Mouse (Mus musculus) liver, embryonic 14.5 days (tissue): ENCODE measurements around the gene Gtpbp1. TPM values are rescaled to one million over a fixed set of nuclear protein-coding genes. Genes with fewer than 3 reads are reported as not detected.
"Not testable (repeated sequence)": the region's sequence is repeated elsewhere in the genome, so short reads cannot be mapped to it uniquely, and the experiment has no call there.

Source experiments
- ATAC-seq: fragments of 200-750 bp; cut with Nextera tagmentation; 2 replicates; pipeline ENCODE4 v1.8.0; 2017; ENCODE audit warnings: moderate number of reproducible peaks, mild to moderate bottlenecking, moderate library complexity; ENCODE audit not compliant: insufficient read depth
- DNase-seq, 3 experiments: peaks; one replicate each; pipeline ENCODE4 v3.0.0-alpha.2; 2012 to 2013; ENCODE audit warnings: low read depth in 3 of 3, low spot score in 3 of 3
- H3K27ac ChIP-seq: fragments of 300-500 bp; sonication (generic); 2 replicates; pipeline ENCODE4 v1.5.1; 2014; ENCODE audit warnings: moderate library complexity, mild to moderate bottlenecking, control low read depth, inconsistent platforms
- H3K27me3 ChIP-seq: fragments of 300-500 bp; sonication (generic); 2 replicates; pipeline ENCODE4 v1.6.1; 2014; ENCODE audit warnings: mild to moderate bottlenecking, low read length, moderate library complexity; ENCODE audit not compliant: control insufficient read depth, insufficient read depth
- H3K36me3 ChIP-seq: fragments of 300-500 bp; sonication (generic); replicated peaks from 2 replicates; pipeline ENCODE4 v1.6.1; 2014; ENCODE audit warnings: low read depth; ENCODE audit not compliant: control insufficient read depth, insufficient read depth
- H3K4me1 ChIP-seq, 2 experiments: fragments of 200-500 bp in 1 of 2; fragments of 300-500 bp in 1 of 2; sonication (generic) in 1 of 2; replicated peaks; 2 replicates each; pipeline ENCODE4 v1.6.1; 2012 to 2014; ENCODE audit warnings: antibody characterized with exemption in 1 of 2, inconsistent platforms in 1 of 2, low read length in 1 of 2; ENCODE audit not compliant: control insufficient read depth in 2 of 2, insufficient read depth in 2 of 2
- H3K4me2 ChIP-seq: fragments of 300-500 bp; sonication (generic); 2 replicates; pipeline ENCODE4 v1.6.1; 2014; ENCODE audit warnings: low read depth, mild to moderate bottlenecking, control low read depth, moderate library complexity
- H3K4me3 ChIP-seq, 2 experiments: fragments of 200-500 bp in 1 of 2; fragments of 300-500 bp in 1 of 2; sonication (generic) in 1 of 2; 2 replicates each; pipeline ENCODE4 v1.5.1; 2012 to 2014; ENCODE audit warnings: low read depth in 2 of 2, low read length in 2 of 2, mild to moderate bottlenecking in 2 of 2, control low read depth in 1 of 2, inconsistent platforms in 1 of 2, moderate library complexity in 1 of 2; ENCODE audit not compliant: insufficient read depth in 1 of 2
- H3K9ac ChIP-seq: fragments of 300-500 bp; sonication (generic); replicated peaks from 2 replicates; pipeline ENCODE4 v1.6.1; 2014; ENCODE audit warnings: mild to moderate bottlenecking, control low read depth, moderate library complexity
- H3K9me3 ChIP-seq: fragments of 300-500 bp; sonication (generic); 2 replicates; pipeline ENCODE4 v1.6.1; 2016; ENCODE audit warnings: low read length, mixed read lengths; ENCODE audit not compliant: control insufficient read depth
- CTCF ChIP-seq: IDR thresholded peaks from 2 replicates; pipeline ENCODE4 v1.5.1; 2016; ENCODE audit warnings: antibody characterized with exemption, low read depth, control low read depth
- EP300 ChIP-seq: IDR thresholded peaks from 2 replicates; pipeline ENCODE4 v1.6.1; 2016; ENCODE audit warnings: antibody characterized with exemption, low read depth
- WGBS: fragments of 180-500 bp; shearing (Covaris S2); extraction: QIAGEN DNeasy Blood & Tissue Kit; methylation state at CpG from one replicate; pipeline ENCODE4 v1.1.7; 2014; ENCODE audit not compliant: insufficient replicate concordance; 5-methylcytosine and 5-hydroxymethylcytosine counted together
- polyA plus RNA-seq, 2 experiments: library from polyadenylated mRNA; depleted of rRNA in 1 of 2; stranded (reverse) in 1 of 2; unstranded in 1 of 2; fragments of >200 nt; fragmentation: Nextera tagmentation in 1 of 2; extraction: Ambion mirVana in 1 of 2; gene quantifications; 2 replicates each; pipeline versions ENCODE4 v1.2.1 to v1.2.3; 2012 to 2014

Gtpbp1 gene
- polyA plus RNA-seq, 2 experiments, result 22.6 to 23.5 TPM

DNA sequence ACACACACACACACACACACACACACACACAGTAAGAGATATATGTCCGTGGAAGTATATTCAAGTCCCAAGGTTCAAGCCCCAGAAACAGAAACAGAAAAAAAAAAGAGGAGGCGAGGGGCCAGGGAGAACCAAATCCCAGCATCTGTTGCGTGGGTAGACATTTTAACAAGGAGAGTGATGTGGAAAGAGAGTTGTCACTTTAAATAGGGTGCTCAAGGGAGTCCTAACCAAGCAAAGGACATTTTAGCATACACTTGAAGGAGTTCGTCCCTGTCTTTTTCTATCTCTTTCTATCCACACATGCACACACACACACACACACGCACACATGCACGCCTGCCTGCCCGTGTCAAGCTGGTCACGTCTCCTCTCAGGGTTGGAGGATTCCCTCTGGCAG is 26.0 kb upstream of the Gtpbp1 start:
- ATAC-seq, result no peak
- no peak overlapping the region for H3K9ac ChIP-seq

DNA sequence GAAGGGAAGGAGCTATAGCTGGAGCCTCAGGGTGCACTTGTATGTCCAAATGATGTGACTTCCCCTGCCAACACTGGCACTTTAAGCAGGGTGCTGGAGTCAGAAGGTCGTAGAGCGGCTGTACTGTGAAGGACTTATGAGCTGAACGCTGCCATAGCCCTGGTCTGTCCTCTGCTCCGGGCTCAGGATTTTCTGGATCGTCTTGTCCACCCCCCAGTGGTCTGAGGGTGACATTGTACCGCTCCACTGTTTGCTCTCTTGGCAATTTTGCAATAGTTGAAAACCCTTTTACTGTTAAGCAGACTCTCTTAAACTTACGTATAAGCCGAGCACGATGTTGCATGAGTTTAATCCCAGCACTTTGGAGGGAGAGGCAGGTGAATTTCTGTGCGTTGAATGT is 21.4 kb upstream of the Gtpbp1 start:
- WGBS, result 70% methylated on average over 10 of the region's 10 CpGs
- DNase-seq, result no peak
- TF ChIP-seq EP300 (no peak), CTCF (peak; percentile 21; the same call in 1 of the 2 replicates)
- no peak for ATAC-seq
- Histone ChIP-seq H3K4me1 (peaks cover 6 to 10% of the 10 kb centered on the region in 2 experiments; a peak in 3 of 4 replicates), H3K36me3 (peaks cover 20% of the 10 kb centered on the region), H3K27me3 (no peaks in the 10 kb centered on the region), H3K4me2 (no peak overlapping the region), H3K9me3 (no peaks in the 10 kb centered on the region), H3K27ac (no peak overlapping the region), H3K4me3 (no peak overlapping the region), H3K9ac (no peak overlapping the region)

More for the DNA sequence above, 26.0 kb upstream of the Gtpbp1 start:
- peaks cover 3% of the 10 kb centered on the region in 2 experiments; a peak in 3 of 4 replicates for H3K4me1 ChIP-seq
- no peaks in the 10 kb centered on the region for H3K27me3 ChIP-seq
- no peak overlapping the region for H3K4me3 ChIP-seq
- no peaks in the 10 kb centered on the region for H3K36me3 ChIP-seq
- no peak overlapping the region for H3K27ac ChIP-seq
- H3K4me2 ChIP-seq, result no peak overlapping the region
- DNase-seq, result no peak
- WGBS, result 78% methylated on average over 8 of the region's 8 CpGs
- no peak for TF ChIP-seq CTCF
- no peak for TF ChIP-seq EP300
- H3K9me3 ChIP-seq, result no peaks in the 10 kb centered on the region

DNA sequence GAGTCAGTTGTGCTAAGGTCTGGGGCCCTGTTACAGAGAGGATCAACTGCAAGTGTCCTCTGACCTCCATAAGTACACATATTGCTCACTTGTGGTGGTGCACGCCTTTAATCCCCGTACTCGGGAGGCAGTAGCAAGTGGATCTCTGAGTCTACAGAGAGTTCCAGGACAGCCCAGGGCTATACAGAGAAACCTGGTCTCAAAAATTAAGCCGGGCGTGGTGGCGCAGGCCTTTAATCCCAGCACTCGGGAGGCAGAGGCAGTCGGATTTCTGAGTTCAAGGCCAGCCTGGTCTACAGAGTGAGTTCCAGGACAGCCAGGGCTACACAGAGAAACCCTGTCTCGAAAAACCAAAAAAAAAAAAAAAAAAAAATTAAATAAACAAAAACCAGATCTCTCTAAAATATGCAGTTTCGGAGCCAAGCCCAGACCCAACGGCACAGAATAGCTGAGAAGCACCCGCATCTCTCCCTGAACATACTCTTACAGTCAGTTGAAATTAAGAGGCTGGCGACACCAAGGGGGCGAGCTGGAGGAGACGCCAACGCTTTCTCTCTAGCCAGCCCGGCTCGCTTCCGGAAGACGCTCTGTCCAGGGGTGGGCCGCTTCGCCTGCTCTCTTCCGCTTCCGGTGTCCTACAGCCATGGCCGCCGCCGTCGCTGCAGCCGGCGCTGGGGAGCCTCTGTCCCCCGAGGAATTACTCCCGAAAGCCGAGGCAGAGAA is 20.2 kb upstream of the Gtpbp1 start, which contains the start of gene Tomm22:
TSS of gene Tomm22 (plus strand) at position 613 of the 723 bp plus-strand sequence.
- Histone ChIP-seq H3K4me1 (peaks cover 6 to 10% of the 10 kb centered on the region in 2 experiments; a peak in 3 of 4 replicates), H3K36me3 (peaks cover 32% of the 10 kb centered on the region), H3K4me3 (peak within 1 kb of the TSS; percentile 75 to 88), H3K27me3 (no peaks in the 10 kb centered on the region), H3K9ac (peak within 1 kb of the TSS; percentile 82), H3K27ac (peak within 1 kb of the TSS; percentile 53), H3K4me2 (peak within 1 kb of the TSS; percentile 71), H3K9me3 (no peaks in the 10 kb centered on the region)
- 15% methylated on average over 33 of the region's 33 CpGs for WGBS
- ATAC-seq (peak; percentile 93), DNase-seq (peak; percentile 82 to 83 (median 83))
- TF ChIP-seq EP300 (no peak), CTCF (peak; percentile 81)

DNA sequence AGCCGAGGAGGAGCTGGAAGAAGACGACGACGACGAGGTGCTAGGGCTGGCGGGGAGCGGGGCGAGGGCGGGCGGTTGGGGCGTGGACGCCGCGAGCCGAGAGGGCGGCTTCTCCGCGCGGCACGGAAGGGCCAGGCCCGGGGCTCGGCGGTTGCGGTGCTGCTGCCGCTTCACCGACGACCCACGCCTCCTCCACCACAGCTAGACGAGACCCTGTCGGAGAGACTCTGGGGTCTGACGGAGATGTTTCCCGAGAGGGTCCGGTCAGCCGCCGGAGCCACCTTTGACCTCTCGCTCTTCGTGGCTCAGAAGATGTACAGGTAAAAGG is 19.7 kb upstream of the Gtpbp1 start:
- no peaks in the 10 kb centered on the region for H3K27me3 ChIP-seq
- WGBS, result under 1% methylated on average over 37 of the region's 37 CpGs
- H3K4me3 ChIP-seq, result peak overlapping the region; percentile 75 to 88
- DNase-seq, result no peak
- peak overlapping the region; percentile 71 for H3K4me2 ChIP-seq
- no peaks in the 10 kb centered on the region for H3K9me3 ChIP-seq
- peak overlapping the region; percentile 53 for H3K27ac ChIP-seq
- peak overlapping the region; percentile 82 for H3K9ac ChIP-seq
- H3K36me3 ChIP-seq, result peaks cover 36% of the 10 kb centered on the region
- H3K4me1 ChIP-seq, result peaks cover 6 to 10% of the 10 kb centered on the region in 2 experiments; a peak in 3 of 4 replicates
- no peak for TF ChIP-seq CTCF
- TF ChIP-seq EP300, result no peak
- peak; percentile 66 for ATAC-seq

DNA sequence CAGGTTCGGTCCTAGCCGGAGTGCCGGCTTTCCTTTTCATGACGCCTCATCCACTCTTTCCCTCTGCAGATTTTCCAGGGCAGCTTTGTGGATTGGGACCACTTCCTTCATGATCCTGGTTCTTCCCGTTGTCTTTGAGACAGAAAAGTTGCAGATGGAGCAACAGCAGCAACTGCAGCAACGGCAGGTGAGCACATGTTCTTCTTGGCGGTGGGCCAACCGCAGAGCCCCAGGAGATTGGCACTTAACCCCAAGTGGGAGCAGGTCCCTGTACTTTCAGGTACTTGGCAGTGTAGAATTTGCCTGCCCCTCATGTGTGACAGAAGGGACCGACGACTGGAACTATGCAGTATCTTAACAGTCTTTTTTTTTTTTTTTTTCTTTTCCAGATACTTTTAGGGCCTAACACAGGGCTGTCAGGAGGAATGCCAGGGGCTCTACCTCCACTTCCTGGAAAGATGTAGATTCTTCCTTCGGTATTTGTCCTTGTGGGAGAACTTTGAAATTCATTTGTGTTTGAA is 18.8 kb upstream of the Gtpbp1 start:
- Histone ChIP-seq H3K9ac (peak overlapping the region; percentile 25), H3K4me3 (peak overlapping the region; percentile 67 to 88), H3K36me3 (peaks cover 45% of the 10 kb centered on the region), H3K4me2 (peak overlapping the region; percentile 71)
- not testable (repeated sequence) for H3K9me3 ChIP-seq, H3K27me3 ChIP-seq, DNase-seq, H3K4me1 ChIP-seq, H3K27ac ChIP-seq, ATAC-seq
- WGBS, result 74% methylated on average over 11 of the region's 11 CpGs
